16 mouse cellular contexts compared by ENCODE assay signal in the genomic region with DNA sequence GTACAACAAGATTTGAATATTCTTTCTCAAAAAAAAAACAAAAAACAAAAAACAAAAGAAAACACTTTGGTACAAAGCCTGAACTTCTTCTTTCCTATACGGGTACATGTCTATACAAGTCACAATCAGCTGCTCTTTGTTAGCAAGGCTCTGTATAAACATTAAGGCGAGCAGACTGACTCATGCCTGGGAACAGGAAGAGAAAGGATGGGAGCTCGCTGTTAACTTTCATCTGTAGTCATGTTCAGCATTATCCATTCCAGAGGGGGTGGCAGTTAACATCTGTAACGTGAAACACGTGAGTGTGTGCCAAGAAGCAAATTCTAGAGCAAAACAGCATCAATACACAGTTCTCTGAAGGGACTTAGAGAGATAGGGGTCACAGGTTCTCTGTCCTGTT. TPM values are rescaled to one million over a fixed set of nuclear protein-coding genes. Genes with fewer than 3 reads are reported as not detected.
DNase-seq lines count a peak whose midpoint lies in the region; ATAC-seq and TF ChIP-seq lines count a peak whose summit lies in the region.
"Had no signal": no experiment of that assay in that cellular context is flagged by ENCODE, and none has a peak within 500 bp of the region (broad histone marks: within the 10 kb centered on the region; RNA-seq: fewer than 3 reads in every experiment).

No protein-coding gene starts in this region.

- TF ChIP-seq EP300 in stomach, postnatal 0 days (optimal IDR thresholded peaks at IDR 0.05), result no peak

- H3K4me1 ChIP-seq in forebrain, embryonic 16.5 days (replicated peaks; ENCODE audit: control insufficient read depth, insufficient read depth, low read length), result peaks cover 29% of the 10 kb centered on the region
- H3K4me1 ChIP-seq in forebrain, embryonic 15.5 days, result peaks cover 30% of the 10 kb centered on the region
- peaks cover 37% of the 10 kb centered on the region for H3K4me1 ChIP-seq in lung, embryonic 16.5 days (replicated peaks; ENCODE audit: control insufficient read depth, insufficient read depth, low read length)
- peaks cover 13% of the 10 kb centered on the region for H3K4me1 ChIP-seq in embryonic facial prominence, embryonic 15.5 days
- H3K4me1 ChIP-seq in stomach, postnatal 0 days (replicated peaks; ENCODE audit: control insufficient read depth, insufficient read depth), result peaks cover 3% of the 10 kb centered on the region; the same call in 1 of the 2 replicates
- peaks cover 35% of the 10 kb centered on the region for H3K4me1 ChIP-seq in hindbrain, embryonic 10.5 days (replicated peaks)
- H3K4me1 ChIP-seq: liver, embryonic 15.5 days had no signal

- H3K9ac ChIP-seq in forebrain, embryonic 16.5 days (replicated peaks; ENCODE audit: low read depth, low read length), result no peak overlapping the region
- no peak overlapping the region for H3K9ac ChIP-seq in forebrain, embryonic 15.5 days (replicated peaks)
- H3K9ac ChIP-seq in lung, embryonic 16.5 days (ENCODE audit: low read length), result no peak overlapping the region
- no peak overlapping the region for H3K9ac ChIP-seq in embryonic facial prominence, embryonic 15.5 days
- H3K9ac ChIP-seq in stomach, postnatal 0 days (ENCODE audit: low read length), result no peak overlapping the region
- H3K9ac ChIP-seq: liver, embryonic 15.5 days had no signal

- H3K4me3 ChIP-seq in forebrain, embryonic 16.5 days (replicated peaks; ENCODE audit: low read length), result no peak overlapping the region
- no peak overlapping the region for H3K4me3 ChIP-seq in forebrain, embryonic 15.5 days
- H3K4me3 ChIP-seq in lung, embryonic 16.5 days (ENCODE audit: low read length), result no peak overlapping the region
- no peak overlapping the region for H3K4me3 ChIP-seq in embryonic facial prominence, embryonic 15.5 days (replicated peaks)
- H3K4me3 ChIP-seq in stomach, postnatal 0 days (ENCODE audit: low read depth, low read length), result no peak overlapping the region
- no peak overlapping the region for H3K4me3 ChIP-seq in hindbrain, embryonic 10.5 days
- H3K4me3 ChIP-seq: liver, embryonic 15.5 days; midbrain, embryonic 10.5 days had no signal

- no peak for TF ChIP-seq CTCF in stomach, postnatal 0 days (IDR thresholded peaks at IDR 0.05; ENCODE audit: low read depth)

- 0 out of 2 replicates have a peak, but pooled peaks have one; percentile 13 for ATAC-seq in forebrain, embryonic 16.5 days
- no peak for ATAC-seq in forebrain, embryonic 15.5 days (replicated peaks)
- peak; percentile 53; the same call in 1 of the 2 replicates for ATAC-seq in lung, embryonic 16.5 days (ENCODE audit: low read depth)
- peak; percentile 47 for ATAC-seq in embryonic facial prominence, embryonic 15.5 days (ENCODE audit: insufficient number of reproducible peaks, low FRiP score, low TSS enrichment, low read depth)
- peak; percentile 65 for ATAC-seq in stomach, postnatal 0 days (ENCODE audit: low FRiP score, low TSS enrichment)

- H3K27ac ChIP-seq in forebrain, embryonic 16.5 days (ENCODE audit: low read length), result no peak overlapping the region
- no peak overlapping the region for H3K27ac ChIP-seq in forebrain, embryonic 15.5 days (replicated peaks)
- no peak overlapping the region for H3K27ac ChIP-seq in lung, embryonic 16.5 days (ENCODE audit: low read length)
- peak overlapping the region; percentile 55 for H3K27ac ChIP-seq in embryonic facial prominence, embryonic 15.5 days (replicated peaks)
- no peak overlapping the region; the same call in 1 of the 2 replicates for H3K27ac ChIP-seq in stomach, postnatal 0 days (replicated peaks)
- H3K27ac ChIP-seq in hindbrain, embryonic 10.5 days, result no peak overlapping the region
- H3K27ac ChIP-seq: kidney, postnatal 0 days; liver, embryonic 15.5 days; midbrain, embryonic 10.5 days had no signal

- no peaks in the 10 kb centered on the region for H3K36me3 ChIP-seq in forebrain, embryonic 16.5 days (ENCODE audit: control insufficient read depth, insufficient read depth)
- no peaks in the 10 kb centered on the region for H3K36me3 ChIP-seq in forebrain, embryonic 15.5 days
- H3K36me3 ChIP-seq in lung, embryonic 16.5 days (ENCODE audit: control insufficient read depth, insufficient read depth, low read length), result no peaks in the 10 kb centered on the region
- no peaks in the 10 kb centered on the region for H3K36me3 ChIP-seq in embryonic facial prominence, embryonic 15.5 days
- H3K36me3 ChIP-seq in stomach, postnatal 0 days (ENCODE audit: control insufficient read depth, insufficient read depth, low read length), result no peaks in the 10 kb centered on the region
- peaks cover 6% of the 10 kb centered on the region for H3K36me3 ChIP-seq in hindbrain, embryonic 10.5 days
- H3K36me3 ChIP-seq: liver, embryonic 15.5 days; midbrain, embryonic 10.5 days had no signal

- no peaks in the 10 kb centered on the region for H3K9me3 ChIP-seq in forebrain, embryonic 16.5 days (ENCODE audit: control insufficient read depth, low read length)
- no peaks in the 10 kb centered on the region for H3K9me3 ChIP-seq in forebrain, embryonic 15.5 days
- H3K9me3 ChIP-seq in lung, embryonic 16.5 days (ENCODE audit: control insufficient read depth, low read length), result no peaks in the 10 kb centered on the region
- H3K9me3 ChIP-seq in embryonic facial prominence, embryonic 15.5 days (replicated peaks), result no peaks in the 10 kb centered on the region
- no peaks in the 10 kb centered on the region for H3K9me3 ChIP-seq in stomach, postnatal 0 days (ENCODE audit: control insufficient read depth, low read length)
- H3K9me3 ChIP-seq in hindbrain, embryonic 10.5 days, result no peaks in the 10 kb centered on the region
- H3K9me3 ChIP-seq: liver, embryonic 15.5 days; midbrain, embryonic 10.5 days had no signal

- DNase-seq in lung, postnatal 4 days, result no peak
- DNase-seq in stomach, postnatal 0 days (ENCODE audit: low spot score), result no peak
- DNase-seq in adrenal gland, postnatal 10 days, result no peak
- DNase-seq in hindbrain, embryonic 10.5 days (ENCODE audit: low spot score), result no peak
- DNase-seq: cerebellum, adult 11-12 months; heart, postnatal 14 days; left cerebral cortex, postnatal 4 days; right cerebral cortex, postnatal 25 days; thymus, postnatal 14 days had no signal

- H3K27me3 ChIP-seq in forebrain, embryonic 16.5 days (replicated peaks; ENCODE audit: control insufficient read depth, insufficient read depth, low read length), result no peaks in the 10 kb centered on the region
- H3K27me3 ChIP-seq in forebrain, embryonic 15.5 days, result no peaks in the 10 kb centered on the region
- no peaks in the 10 kb centered on the region for H3K27me3 ChIP-seq in lung, embryonic 16.5 days (ENCODE audit: control insufficient read depth, insufficient read depth, low read depth, low read length)
- H3K27me3 ChIP-seq in embryonic facial prominence, embryonic 15.5 days, result no peaks in the 10 kb centered on the region
- no peaks in the 10 kb centered on the region for H3K27me3 ChIP-seq in stomach, postnatal 0 days (ENCODE audit: control insufficient read depth, insufficient read depth, low read length)
- no peaks in the 10 kb centered on the region for H3K27me3 ChIP-seq in hindbrain, embryonic 10.5 days (ENCODE audit: insufficient read depth, poor library complexity, severe bottlenecking)
- H3K27me3 ChIP-seq: liver, embryonic 15.5 days had no signal

- no peak overlapping the region for H3K4me2 ChIP-seq in forebrain, embryonic 16.5 days (ENCODE audit: low read length)
- H3K4me2 ChIP-seq in forebrain, embryonic 15.5 days (replicated peaks), result no peak overlapping the region
- H3K4me2 ChIP-seq in lung, embryonic 16.5 days (ENCODE audit: low read depth, low read length), result no peak overlapping the region
- no peak overlapping the region for H3K4me2 ChIP-seq in embryonic facial prominence, embryonic 15.5 days (replicated peaks)
- H3K4me2 ChIP-seq in stomach, postnatal 0 days (replicated peaks; ENCODE audit: low read depth), result no peak overlapping the region
- H3K4me2 ChIP-seq: liver, embryonic 15.5 days had no signal

- 41% methylated on average over 5 of the region's 5 CpGs for WGBS in forebrain, embryonic 16.5 days
- WGBS in forebrain, embryonic 15.5 days, result 54% methylated on average over 5 of the region's 5 CpGs
- 13% methylated on average over 5 of the region's 5 CpGs for WGBS in lung, embryonic 16.5 days
- WGBS in embryonic facial prominence, embryonic 15.5 days, result 7% methylated on average over 5 of the region's 5 CpGs
- 6% methylated on average over 5 of the region's 5 CpGs for WGBS in stomach, postnatal 0 days
- WGBS in hindbrain, embryonic 10.5 days, result 65% methylated on average over 5 of the region's 5 CpGs

RNA-seq across cellular contexts. Expression of gene Epha4, which starts 43.9 kb away (rescaled TPM):
- 76.4 and 89.5 TPM in 2 replicates for polyA plus RNA-seq in forebrain, embryonic 16.5 days (2015; fragmentation: Nextera tagmentation; extraction: Ambion mirVana)
- polyA plus RNA-seq in forebrain, embryonic 15.5 days (2015; fragmentation: Nextera tagmentation; extraction: Ambion mirVana), result 93.3 and 95.7 TPM in 2 replicates
- polyA plus RNA-seq in lung, embryonic 16.5 days (2015; fragmentation: Nextera tagmentation; extraction: Ambion mirVana), result 13.8 and 17.3 TPM in 2 replicates
- 36.8 and 38.2 TPM in 2 replicates for polyA plus RNA-seq in embryonic facial prominence, embryonic 15.5 days (2015; fragmentation: Nextera tagmentation; extraction: Ambion mirVana)
- polyA plus RNA-seq in stomach, postnatal 0 days (2015; fragmentation: Nextera tagmentation; extraction: Ambion mirVana), result 3.8 and 5.4 TPM in 2 replicates
- total RNA-seq in adrenal gland, postnatal 10 days (2021), result 1 to 10 TPM; 4.2 TPM
- polyA plus RNA-seq in hindbrain, embryonic 10.5 days (2016; fragmentation: Nextera tagmentation; extraction: Ambion mirVana), result 25.4 and 30.4 TPM in 2 replicates
